Mouse (Mus musculus) neural tube, embryonic 13.5 days (tissue): ENCODE results near the gene Supt6. TPM values are rescaled to one million over a fixed set of nuclear protein-coding genes. Genes with fewer than 3 reads are reported as not detected.

Source experiments
- ATAC-seq: fragments of 200-750 bp; cut with Nextera tagmentation; 2 replicates; pipeline ENCODE4 v1.8.0; 2017; ENCODE audit warnings: low read depth, mild to moderate bottlenecking, moderate TSS enrichment, moderate library complexity
- H3K27ac ChIP-seq: fragments of 300-500 bp; sonication (generic); replicated peaks from 2 replicates; pipeline ENCODE4 v1.5.1; 2015; ENCODE audit warnings: moderate library complexity, mild to moderate bottlenecking, inconsistent platforms
- H3K27me3 ChIP-seq: fragments of 300-500 bp; sonication (generic); 2 replicates; pipeline ENCODE4 v1.6.1; 2015; ENCODE audit warnings: mild to moderate bottlenecking, inconsistent platforms
- H3K36me3 ChIP-seq: fragments of 300-500 bp; sonication (generic); 2 replicates; pipeline ENCODE4 v1.6.1; 2015; ENCODE audit warnings: mild to moderate bottlenecking, inconsistent platforms
- H3K4me1 ChIP-seq: fragments of 300-500 bp; sonication (generic); replicated peaks from 2 replicates; pipeline ENCODE4 v1.6.1; 2015; ENCODE audit warnings: inconsistent platforms
- H3K4me2 ChIP-seq: fragments of 300-500 bp; sonication (generic); 2 replicates; pipeline ENCODE4 v1.6.1; 2015; ENCODE audit warnings: inconsistent platforms, mild to moderate bottlenecking, moderate library complexity
- H3K4me3 ChIP-seq: fragments of 300-500 bp; sonication (generic); 2 replicates; pipeline ENCODE4 v1.5.1; 2015; ENCODE audit warnings: mild to moderate bottlenecking, inconsistent platforms
- H3K9ac ChIP-seq: fragments of 300-500 bp; sonication (generic); 2 replicates; pipeline ENCODE4 v1.6.1; 2015; ENCODE audit warnings: moderate library complexity, mild to moderate bottlenecking, inconsistent platforms
- H3K9me3 ChIP-seq: fragments of 300-500 bp; sonication (generic); 2 replicates; pipeline ENCODE4 v1.6.1; 2016; ENCODE audit warnings: inconsistent platforms
- WGBS: fragments of 180-500 bp; shearing (Covaris S2); methylation state at CpG from one replicate; pipeline ENCODE4 v1.1.7; 2015; 5-methylcytosine and 5-hydroxymethylcytosine counted together
- polyA plus RNA-seq: library from polyadenylated mRNA; unstranded; fragments of >200 nt; fragmentation: Nextera tagmentation; extraction: Ambion mirVana; gene quantifications from 2 replicates; pipeline ENCODE4 v1.2.1, GENCODE M21; 2015

The Supt6 gene
- polyA plus RNA-seq, 1 experiment from 2014 or later: 28.2 TPM

DNA sequence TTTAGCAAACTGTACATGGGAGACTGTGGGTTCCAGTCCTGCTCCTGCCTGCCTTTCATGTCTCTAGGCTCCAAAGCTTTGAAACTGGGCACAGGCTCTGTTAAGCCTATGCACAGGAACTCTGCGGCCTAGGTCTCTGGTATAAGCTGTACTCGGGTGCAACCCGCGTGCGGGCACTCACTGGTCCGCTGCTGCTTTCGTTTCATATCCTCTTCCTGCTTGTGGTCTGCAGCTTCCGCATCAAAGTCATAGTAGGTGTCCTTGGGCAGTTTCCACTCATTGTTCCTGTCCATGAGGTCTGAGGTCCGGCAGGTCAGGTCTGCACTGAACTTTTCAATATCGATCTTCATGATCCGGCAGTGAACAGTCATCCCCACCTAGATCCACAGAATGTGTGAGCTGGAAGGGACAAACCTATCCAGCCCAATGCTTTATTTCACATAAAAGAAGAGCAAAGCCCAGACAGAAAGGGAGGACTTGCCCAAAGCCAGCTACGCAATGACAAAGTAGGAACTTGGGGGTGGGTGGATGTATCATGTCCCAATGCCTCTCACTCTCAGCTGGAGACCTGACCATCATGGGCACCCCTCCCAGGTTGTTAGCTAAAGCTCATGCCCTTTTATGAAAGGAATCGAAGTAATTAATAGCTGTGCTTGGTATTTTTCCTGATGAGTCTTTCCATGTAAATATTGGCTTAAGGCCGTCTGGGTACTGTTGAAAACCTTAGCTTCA, 32.5 kb downstream of the Supt6 start:
- WGBS: 95% methylated on average over 14 of the region's 14 CpGs
- H3K4me1 ChIP-seq: no peaks in the 10 kb centered on the region
- peaks cover 98% of the 10 kb centered on the region for H3K36me3 ChIP-seq
- no peak overlapping the region for H3K4me2 ChIP-seq
- ATAC-seq: no peak
- no peaks in the 10 kb centered on the region for H3K9me3 ChIP-seq
- H3K9ac ChIP-seq: no peak overlapping the region
- H3K4me3 ChIP-seq: no peak overlapping the region
- no peaks in the 10 kb centered on the region for H3K27me3 ChIP-seq
- no peak overlapping the region for H3K27ac ChIP-seq

GRCm38 (mm10) chr11:78211513-78211912, 34.3 kb downstream of the Supt6 start:
- H3K27me3 ChIP-seq: no peaks in the 10 kb centered on the region
- no peaks in the 10 kb centered on the region for H3K9me3 ChIP-seq
- no peak overlapping the region for H3K27ac ChIP-seq
- H3K36me3 ChIP-seq: peaks cover 98% of the 10 kb centered on the region
- peaks cover 6% of the 10 kb centered on the region; the same call in 1 of the 2 replicates for H3K4me1 ChIP-seq
- H3K4me3 ChIP-seq: no peak overlapping the region
- no peak overlapping the region for H3K9ac ChIP-seq
- 92% methylated on average over 5 of the region's 5 CpGs for WGBS
- ATAC-seq: no peak
- H3K4me2 ChIP-seq: no peak overlapping the region

DNA sequence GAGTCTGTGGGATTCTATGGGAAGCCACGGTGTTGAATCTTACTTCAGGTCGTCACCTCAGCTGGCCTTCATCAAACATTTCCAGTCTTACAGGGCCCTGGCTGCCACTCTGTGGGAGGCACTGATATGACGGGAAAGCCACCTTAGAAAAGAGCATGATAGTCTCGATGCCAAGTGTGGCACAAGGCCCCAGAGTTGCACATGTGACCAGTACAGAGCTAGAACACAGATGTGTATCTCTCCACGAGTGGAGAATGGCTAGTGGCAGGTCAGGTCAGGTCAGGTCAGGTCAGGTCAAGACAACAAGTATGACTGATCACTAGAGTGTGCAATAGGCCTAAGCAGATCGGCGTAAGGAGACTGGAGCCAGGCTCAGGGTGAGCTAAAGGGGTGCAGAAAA, 35.2 kb downstream of the Supt6 start:
- ATAC-seq: no peak
- H3K4me2 ChIP-seq: no peak overlapping the region
- H3K4me1 ChIP-seq: peaks cover 15% of the 10 kb centered on the region
- H3K9me3 ChIP-seq: no peaks in the 10 kb centered on the region
- WGBS: 70% methylated on average over 7 of the region's 7 CpGs
- peaks cover 94% of the 10 kb centered on the region for H3K36me3 ChIP-seq
- no peak overlapping the region for H3K27ac ChIP-seq
- no peak overlapping the region for H3K4me3 ChIP-seq
- no peak overlapping the region for H3K9ac ChIP-seq
- H3K27me3 ChIP-seq: no peaks in the 10 kb centered on the region

DNA sequence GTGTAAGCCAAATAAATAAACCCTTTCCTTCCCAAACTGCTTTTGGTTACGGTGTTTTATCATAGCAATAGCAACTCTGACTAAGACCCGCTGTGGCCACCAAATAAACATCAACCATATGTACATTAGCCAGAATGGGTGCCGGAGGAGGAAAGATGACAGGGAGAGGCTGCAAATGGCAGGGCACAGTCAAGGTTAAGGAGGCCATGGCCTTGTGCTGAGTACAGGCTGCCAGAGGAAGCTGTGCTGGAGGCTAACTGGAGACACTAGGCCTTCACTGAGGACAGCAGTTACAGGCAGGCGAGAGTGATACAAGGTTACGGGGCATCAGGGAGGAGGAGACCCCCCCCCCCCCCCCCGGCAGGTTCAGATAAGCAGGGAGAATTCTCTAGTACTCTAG, 35.9 kb downstream of the Supt6 start:
- H3K27me3 ChIP-seq: no peaks in the 10 kb centered on the region
- H3K4me1 ChIP-seq: peaks cover 22% of the 10 kb centered on the region
- H3K4me2 ChIP-seq: no peak overlapping the region
- H3K9ac ChIP-seq: no peak overlapping the region
- no peak for ATAC-seq
- H3K36me3 ChIP-seq: peaks cover 88% of the 10 kb centered on the region
- no peak overlapping the region for H3K4me3 ChIP-seq
- WGBS: 89% methylated on average over 6 of the region's 6 CpGs
- H3K9me3 ChIP-seq: no peaks in the 10 kb centered on the region
- H3K27ac ChIP-seq: no peak overlapping the region

DNA sequence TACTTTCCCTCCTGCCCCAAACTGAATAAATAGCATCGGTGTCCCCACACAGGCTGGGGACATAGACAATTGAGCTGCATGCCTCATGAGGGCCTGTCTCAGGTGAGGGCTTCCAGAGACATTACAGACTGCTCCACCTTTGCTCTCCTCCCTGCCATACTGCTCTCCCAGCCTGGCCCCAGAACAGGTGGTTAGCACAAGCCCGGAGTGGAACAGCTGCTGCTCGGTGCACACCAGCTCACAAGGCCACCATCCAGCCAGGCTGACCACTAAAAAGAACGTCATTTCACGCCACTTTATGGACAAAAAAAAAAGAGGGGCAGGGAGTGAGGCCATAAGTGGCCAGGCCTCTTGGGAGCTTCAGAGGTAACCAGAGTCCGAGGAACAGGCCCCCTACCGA, 38.6 kb downstream of the Supt6 start:
- 47% methylated on average over 7 of the region's 7 CpGs for WGBS
- Histone ChIP-seq H3K9ac (peak overlapping the region; percentile 43; the same call in 1 of the 2 replicates), H3K9me3 (no peaks in the 10 kb centered on the region), H3K4me3 (no peak overlapping the region), H3K4me1 (peaks cover 33% of the 10 kb centered on the region), H3K27me3 (no peaks in the 10 kb centered on the region), H3K36me3 (peaks cover 70% of the 10 kb centered on the region), H3K4me2 (no peak overlapping the region), H3K27ac (peak overlapping the region; percentile 91)
- no peak for ATAC-seq

DNA sequence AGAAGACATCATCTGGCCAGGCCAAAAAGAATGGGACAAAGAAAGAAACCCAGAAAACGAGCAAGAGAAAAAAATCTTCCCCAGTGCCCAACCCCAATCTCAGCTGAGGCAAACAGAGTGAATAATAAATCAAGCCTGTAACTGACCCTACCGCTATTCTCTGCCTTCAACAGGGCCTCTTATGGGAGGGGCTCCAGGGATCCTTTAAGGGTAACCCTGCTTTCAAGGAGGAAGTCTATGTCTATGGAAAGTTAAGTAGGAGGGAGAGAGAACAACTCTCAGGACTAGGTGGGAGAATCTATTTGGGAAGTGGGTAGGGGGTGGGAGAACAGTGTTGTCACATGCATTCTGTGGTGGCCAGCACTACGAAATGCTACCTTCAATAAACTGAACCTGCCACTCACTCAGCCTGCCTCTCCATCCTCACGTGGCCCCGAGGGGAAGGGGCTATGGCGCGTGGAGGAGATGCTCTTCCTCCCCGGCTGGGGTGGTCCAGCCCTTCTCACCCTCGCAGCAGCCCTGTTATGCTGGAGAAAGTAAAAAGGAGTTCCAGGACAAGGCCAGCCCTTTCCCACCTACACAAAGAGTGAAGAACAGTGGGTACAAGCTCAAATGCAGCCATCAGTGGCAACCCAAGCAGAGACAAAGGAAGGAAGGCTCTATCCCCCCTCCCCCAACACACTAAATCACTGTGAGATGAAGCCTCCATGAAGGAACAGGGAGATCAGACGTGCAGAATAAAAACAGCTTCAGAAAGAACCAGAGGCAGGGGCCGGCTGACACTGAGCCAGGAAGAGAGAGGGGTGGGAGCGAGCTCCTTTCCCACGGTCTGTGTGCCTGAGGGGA, 40.2 kb downstream of the Supt6 start:
- peaks cover 54% of the 10 kb centered on the region for H3K36me3 ChIP-seq
- no peak overlapping the region for H3K4me2 ChIP-seq

DNA sequence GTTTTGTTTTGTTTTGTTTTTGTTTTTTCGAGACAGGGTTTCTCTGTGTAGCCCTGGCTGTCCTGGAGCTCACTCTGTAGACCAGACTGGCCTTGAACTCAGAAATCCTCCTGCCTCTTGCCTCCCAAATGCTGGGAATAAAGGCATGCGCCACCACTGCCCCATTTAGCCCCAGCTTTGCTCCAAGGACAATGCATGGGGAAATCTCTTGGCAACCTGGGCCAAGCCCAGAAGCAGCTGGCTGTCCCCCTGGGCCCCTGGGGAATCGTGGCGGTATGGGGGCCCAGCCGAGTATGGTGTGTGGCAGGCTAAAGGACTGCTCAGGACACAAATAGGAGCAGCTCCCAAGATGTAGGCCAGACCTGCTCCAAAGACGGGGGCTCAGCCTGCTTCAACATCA, 41.5 kb downstream of the Supt6 start:
- no peaks in the 10 kb centered on the region for H3K9me3 ChIP-seq
- H3K27me3 ChIP-seq: no peaks in the 10 kb centered on the region
- H3K36me3 ChIP-seq: peaks cover 41% of the 10 kb centered on the region
- H3K4me3 ChIP-seq: no peak overlapping the region
- peak overlapping the region; percentile 91 for H3K27ac ChIP-seq
- peaks cover 33% of the 10 kb centered on the region for H3K4me1 ChIP-seq
- H3K4me2 ChIP-seq: no peak overlapping the region
- H3K9ac ChIP-seq: no peak overlapping the region
- 50% methylated on average over 6 of the region's 6 CpGs for WGBS
- ATAC-seq: no peak

More for the DNA sequence above, 40.2 kb downstream of the Supt6 start:
- H3K9me3 ChIP-seq: no peaks in the 10 kb centered on the region
- peak overlapping the region; percentile 43 for H3K9ac ChIP-seq
- H3K4me1 ChIP-seq: peaks cover 33% of the 10 kb centered on the region
- peak overlapping the region; percentile 91 for H3K27ac ChIP-seq
- ATAC-seq: peak; percentile 58
- H3K27me3 ChIP-seq: no peaks in the 10 kb centered on the region
- WGBS: 15% methylated on average over 13 of the region's 13 CpGs
- no peak overlapping the region for H3K4me3 ChIP-seq

DNA sequence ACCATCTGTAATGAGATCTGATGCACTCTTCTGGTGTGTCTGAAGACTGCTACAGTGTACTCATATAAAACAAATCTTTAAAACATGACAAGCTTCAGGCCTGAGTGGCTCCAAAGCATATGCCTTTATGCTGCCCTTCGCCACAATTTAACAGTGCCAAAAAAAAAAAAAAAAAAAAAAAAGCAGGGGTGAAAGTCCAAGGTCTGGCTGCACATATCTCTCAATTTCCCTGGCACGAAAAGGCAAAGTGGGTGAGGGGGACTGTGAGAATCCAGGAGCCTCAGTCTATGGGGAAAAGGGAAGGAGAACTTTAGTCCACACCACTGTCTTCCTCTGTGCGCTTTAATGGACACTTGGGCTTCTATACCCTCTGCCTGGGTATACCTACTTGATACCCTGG, 43.4 kb downstream of the Supt6 start:
- H3K9ac ChIP-seq: no peak overlapping the region
- WGBS: 95% methylated on average over 3 of the region's 3 CpGs
- no peak overlapping the region for H3K27ac ChIP-seq
- H3K27me3 ChIP-seq: no peaks in the 10 kb centered on the region
- peaks cover 22% of the 10 kb centered on the region for H3K36me3 ChIP-seq
- H3K4me1 ChIP-seq: peaks cover 32% of the 10 kb centered on the region
- H3K4me3 ChIP-seq: no peak overlapping the region
- no peak overlapping the region for H3K4me2 ChIP-seq
- ATAC-seq: no peak
- no peaks in the 10 kb centered on the region for H3K9me3 ChIP-seq

DNA sequence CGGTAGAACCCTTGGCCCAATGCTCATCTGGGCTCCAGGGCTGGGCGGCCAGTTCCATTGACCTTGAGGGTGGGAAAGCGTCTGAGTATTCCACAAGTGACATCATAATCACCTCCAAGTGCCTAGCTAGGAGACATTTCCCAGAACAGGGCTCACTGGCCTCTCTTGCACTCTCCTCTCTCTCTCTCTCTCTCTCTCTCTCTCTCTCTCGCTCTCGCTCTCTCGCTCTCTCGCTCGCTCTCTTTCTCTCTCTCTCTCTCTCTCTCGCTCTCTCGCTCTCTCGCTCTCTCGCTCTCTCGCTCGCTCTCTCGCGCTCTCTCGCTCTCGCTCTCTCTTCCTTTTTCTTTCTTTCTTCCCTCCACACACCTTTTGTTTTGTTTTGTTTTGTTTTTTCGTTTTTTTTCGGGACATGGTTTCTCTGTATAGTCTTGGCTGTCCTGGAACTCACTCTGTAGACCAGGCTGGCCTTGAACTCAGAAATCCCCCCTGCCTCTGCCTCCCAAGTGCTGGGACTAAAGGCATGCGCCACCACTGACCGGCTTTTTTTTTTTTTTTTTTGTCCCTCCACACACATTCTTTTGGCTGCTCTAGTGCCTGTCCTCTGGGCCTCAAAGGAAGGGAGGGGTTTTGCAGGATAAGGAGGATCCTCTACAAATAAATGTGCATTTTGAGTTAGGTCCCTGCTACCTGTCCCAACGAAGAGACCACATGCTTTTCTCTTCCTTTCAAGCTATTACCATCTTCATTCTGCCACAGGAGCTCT, 50.5 kb downstream of the Supt6 start:
- WGBS: 63% methylated on average over 23 of the region's 23 CpGs
- Histone ChIP-seq H3K9ac (peak overlapping the region; percentile 54; the same call in 1 of the 2 replicates), H3K36me3 (peaks cover 34% of the 10 kb centered on the region), H3K4me1 (peaks cover 11% of the 10 kb centered on the region), H3K27ac (no peak overlapping the region), H3K27me3 (no peaks in the 10 kb centered on the region), H3K9me3 (no peaks in the 10 kb centered on the region), H3K4me2 (peak overlapping the region; percentile 50), H3K4me3 (peak overlapping the region; percentile 36)
- no peak for ATAC-seq

GRCm38 (mm10) chr11:78194411-78195100, 51.2 kb downstream of the Supt6 start:
- peak overlapping the region; percentile 50 for H3K4me2 ChIP-seq
- H3K4me1 ChIP-seq: peaks cover 19% of the 10 kb centered on the region
- H3K9ac ChIP-seq: peak overlapping the region; percentile 54
- no peaks in the 10 kb centered on the region for H3K27me3 ChIP-seq
- H3K36me3 ChIP-seq: peaks cover 36% of the 10 kb centered on the region
- H3K9me3 ChIP-seq: no peaks in the 10 kb centered on the region
- no peak overlapping the region for H3K27ac ChIP-seq
- 0 out of 2 replicates have a peak, but pooled peaks have one; percentile 7 for ATAC-seq
- WGBS: 7% methylated on average over 30 of the region's 30 CpGs
- peak overlapping the region; percentile 36 for H3K4me3 ChIP-seq

DNA sequence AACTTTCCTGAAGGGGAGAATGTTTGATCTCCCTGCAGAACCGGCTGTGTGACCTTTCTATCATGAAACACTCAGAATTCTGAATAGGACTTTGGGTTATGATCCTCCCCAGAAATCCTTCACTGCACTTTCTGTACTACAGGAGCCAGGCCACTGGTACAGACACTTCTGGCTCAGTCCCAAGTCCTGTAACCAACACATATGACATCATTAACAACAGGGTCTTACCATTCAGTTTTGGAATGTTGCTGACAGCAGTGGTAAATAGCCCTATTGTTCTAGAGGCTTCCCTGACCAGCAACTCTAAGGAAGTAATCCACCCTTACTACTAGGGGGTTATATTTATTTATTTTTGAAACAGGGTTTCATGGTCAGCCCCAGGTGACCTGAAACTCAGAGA, 52.7 kb downstream of the Supt6 start, which contains the start of gene Proca1:
Gene Proca1, plus strand, starts transcription at position 280 of the 400 bp plus-strand sequence.
- Histone ChIP-seq H3K27me3 (no peaks in the 10 kb centered on the region), H3K36me3 (peaks cover 36% of the 10 kb centered on the region), H3K9me3 (no peaks in the 10 kb centered on the region), H3K4me2 (peak within 1 kb of the TSS; percentile 50; the same call in 1 of the 2 replicates), H3K27ac (no peak within 1 kb of the TSS), H3K4me1 (peaks cover 25% of the 10 kb centered on the region), H3K4me3 (peak within 1 kb of the TSS; percentile 36; the same call in 1 of the 2 replicates), H3K9ac (no peak within 1 kb of the TSS)
- no peak for ATAC-seq
- WGBS: 85% methylated on average over 1 of the region's 1 CpGs
